In the genomic region with DNA sequence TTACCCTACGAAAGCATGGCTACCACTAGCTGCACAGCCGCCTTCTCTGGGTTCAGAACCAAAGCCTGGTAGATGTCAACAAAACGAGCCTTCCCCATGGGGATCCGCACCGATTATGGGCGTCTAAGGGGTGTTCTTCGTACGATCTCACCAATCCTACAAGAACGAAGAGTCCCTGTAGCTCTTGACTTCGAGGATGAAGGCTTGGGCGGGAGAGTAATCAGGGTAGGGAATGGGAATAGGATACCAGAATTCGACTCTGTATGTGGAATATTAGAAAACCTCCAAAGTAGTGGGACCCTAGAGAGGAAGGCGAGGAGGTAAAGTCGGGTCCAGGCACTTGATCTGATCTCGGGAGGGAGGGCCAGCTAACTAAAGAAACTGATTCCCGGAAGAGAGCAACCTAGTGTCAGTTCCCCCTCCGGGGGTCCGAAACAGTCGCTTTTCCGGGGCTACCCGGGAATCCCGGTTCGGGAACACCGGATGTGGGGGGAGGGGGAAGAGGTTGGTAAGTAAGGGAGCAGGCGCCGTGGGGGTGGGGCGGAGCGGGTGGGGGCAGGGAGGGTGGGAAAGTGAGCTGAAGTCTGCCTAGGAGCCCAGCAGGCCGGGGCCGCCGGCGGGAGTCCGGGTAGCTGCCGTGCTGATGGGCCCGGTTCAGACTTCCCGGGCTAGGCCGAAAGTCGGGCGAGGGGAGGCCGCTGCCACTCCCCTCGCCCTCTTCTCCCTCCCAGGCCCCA, we compare ENCODE assay signal across 7 mouse cellular contexts. TPM values are rescaled to one million over a fixed set of nuclear protein-coding genes. Genes with fewer than 3 reads are reported as not detected.
DNase-seq lines count a peak whose midpoint lies in the region; ATAC-seq and TF ChIP-seq lines count a peak whose summit lies in the region.

Gene Zbed6, minus strand, starts transcription at position 420 of the 737 bp plus-strand sequence.

- H3K9me3 ChIP-seq in intestine, embryonic 14.5 days (ENCODE audit: control insufficient read depth, low read length) = no peaks in the 10 kb centered on the region
- no peaks in the 10 kb centered on the region for H3K9me3 ChIP-seq in limb, embryonic 11.5 days (ENCODE audit: control insufficient read depth, low read length)
- H3K9me3 ChIP-seq in midbrain, embryonic 12.5 days = no peaks in the 10 kb centered on the region

- TF ChIP-seq POLR2A in spleen, adult 2 months (IDR thresholded peaks at IDR 0.05; ENCODE audit: low read depth, low read length) = no peak

- peak within 1 kb of the TSS; percentile 91 for H3K27ac ChIP-seq in intestine, embryonic 14.5 days (ENCODE audit: low read depth)
- peak within 1 kb of the TSS; percentile 81 for H3K27ac ChIP-seq in limb, embryonic 11.5 days (replicated peaks; ENCODE audit: low read depth, low read length)
- H3K27ac ChIP-seq in midbrain, embryonic 12.5 days (replicated peaks) = peak within 1 kb of the TSS; percentile 88
- peak within 1 kb of the TSS; percentile 90 for H3K27ac ChIP-seq in spleen, adult 2 months (ENCODE audit: insufficient read depth, low read length)

- no peak for TF ChIP-seq CTCF in spleen, adult 2 months (IDR thresholded peaks at IDR 0.05; ENCODE audit: extremely low read depth, insufficient read depth, insufficient read length, insufficient replicate concordance)

- peak within 1 kb of the TSS; percentile 92 for H3K9ac ChIP-seq in intestine, embryonic 14.5 days (ENCODE audit: low read length)
- peak within 1 kb of the TSS; percentile 81 for H3K9ac ChIP-seq in limb, embryonic 11.5 days (ENCODE audit: low read length)
- H3K9ac ChIP-seq in midbrain, embryonic 12.5 days (replicated peaks) = peak within 1 kb of the TSS; percentile 85

- H3K4me1 ChIP-seq in intestine, embryonic 14.5 days (replicated peaks; ENCODE audit: control insufficient read depth, insufficient read depth, low read length) = peaks cover 40% of the 10 kb centered on the region
- H3K4me1 ChIP-seq in limb, embryonic 11.5 days (ENCODE audit: control insufficient read depth, insufficient read depth, low read length) = peaks cover 15% of the 10 kb centered on the region; the same call in 1 of the 2 replicates
- H3K4me1 ChIP-seq in midbrain, embryonic 12.5 days = peaks cover 35% of the 10 kb centered on the region
- peaks cover 6% of the 10 kb centered on the region; the same call in 1 of the 2 replicates for H3K4me1 ChIP-seq in spleen, adult 2 months (ENCODE audit: control insufficient read depth, insufficient read depth, insufficient read length)

- peak within 1 kb of the TSS; percentile 93 for H3K4me3 ChIP-seq in intestine, embryonic 14.5 days (ENCODE audit: low read depth, low read length)
- peak within 1 kb of the TSS; percentile 84 for H3K4me3 ChIP-seq in limb, embryonic 11.5 days (ENCODE audit: low read depth, low read length)
- peak within 1 kb of the TSS; percentile 83 for H3K4me3 ChIP-seq in midbrain, embryonic 12.5 days
- H3K4me3 ChIP-seq in spleen, adult 2 months (ENCODE audit: extremely low read depth, insufficient read depth, insufficient read length) = peak within 1 kb of the TSS; percentile 96

- no peaks in the 10 kb centered on the region for H3K27me3 ChIP-seq in intestine, embryonic 14.5 days (replicated peaks; ENCODE audit: control insufficient read depth, insufficient read depth, low read length)
- no peaks in the 10 kb centered on the region for H3K27me3 ChIP-seq in limb, embryonic 11.5 days (ENCODE audit: control insufficient read depth, insufficient read depth, low read length)
- H3K27me3 ChIP-seq in midbrain, embryonic 12.5 days = no peaks in the 10 kb centered on the region
- H3K27me3 ChIP-seq in spleen, adult 2 months (ENCODE audit: control insufficient read depth, insufficient read depth, low read length) = no peaks in the 10 kb centered on the region

- peaks cover 37% of the 10 kb centered on the region for H3K36me3 ChIP-seq in intestine, embryonic 14.5 days (ENCODE audit: control insufficient read depth, insufficient read depth, low read length)
- H3K36me3 ChIP-seq in limb, embryonic 11.5 days (ENCODE audit: control insufficient read depth, insufficient read depth, low read length) = 0 out of 2 replicates have a peak, but pooled peaks cover 2% of the 10 kb centered on the region
- H3K36me3 ChIP-seq in midbrain, embryonic 12.5 days = peaks cover 28% of the 10 kb centered on the region
- peaks cover 11% of the 10 kb centered on the region for H3K36me3 ChIP-seq in spleen, adult 2 months (ENCODE audit: control insufficient read depth, insufficient read depth, low read length)

- DNase-seq in adrenal gland, postnatal 10 days = peak; percentile 86
- peak; percentile 85 for DNase-seq in embryo, embryonic 10.5 days (ENCODE audit: low spot score)
- peak; percentile 63 for DNase-seq in gastrocnemius, postnatal 25 days
- peak; percentile 88 for DNase-seq in intestine, embryonic 14.5 days (ENCODE audit: low spot score)
- DNase-seq in limb, embryonic 11.5 days (ENCODE audit: low spot score) = peak; percentile 85
- DNase-seq in spleen, adult 2 months (ENCODE audit: low read depth in 1 of 2, low spot score in 2 of 2) = peak in 1 of 2 experiments; percentile 46

- WGBS in intestine, embryonic 14.5 days = under 1% methylated on average over 41 of the region's 41 CpGs
- WGBS in limb, embryonic 11.5 days = 1% methylated on average over 40 of the region's 41 CpGs
- 2% methylated on average over 32 of the region's 41 CpGs for WGBS in midbrain, embryonic 12.5 days
- 1% methylated on average over 41 of the region's 41 CpGs for WGBS in spleen, adult 2 months

- ATAC-seq in intestine, embryonic 14.5 days (replicated peaks; ENCODE audit: low FRiP score, low TSS enrichment, low read depth) = peak; percentile 85
- ATAC-seq in limb, embryonic 11.5 days (ENCODE audit: insufficient number of reproducible peaks, low FRiP score, low TSS enrichment, low read depth) = peak; percentile 87
- peak; percentile 89 for ATAC-seq in midbrain, embryonic 12.5 days (ENCODE audit: low FRiP score, low read depth)

- H3K4me2 ChIP-seq in intestine, embryonic 14.5 days (ENCODE audit: low read length) = peak within 1 kb of the TSS; percentile 93
- H3K4me2 ChIP-seq in limb, embryonic 11.5 days (ENCODE audit: low read depth, severe bottlenecking) = peak within 1 kb of the TSS; percentile 84
- peak within 1 kb of the TSS; percentile 85 for H3K4me2 ChIP-seq in midbrain, embryonic 12.5 days (replicated peaks)

RNA-seq across cellular contexts. Expression of gene Zbed6, which starts in this region (rescaled TPM):
- total RNA-seq in adrenal gland, postnatal 10 days (2021) = 10 to 100 TPM in 1 of 2 experiments, 1 to 10 TPM in 1; 8.4 to 13.0 TPM
- 1 to 10 TPM; 6.1 to 8.9 TPM for total RNA-seq in gastrocnemius, postnatal 25 days (2021)
- not detected in 2 replicates for polyA plus RNA-seq in intestine, embryonic 14.5 days (2014; fragmentation: Nextera tagmentation; extraction: Ambion mirVana)
- polyA plus RNA-seq in limb, embryonic 11.5 days (2014; fragmentation: Nextera tagmentation; extraction: Ambion mirVana) = not detected in 2 replicates
- polyA plus RNA-seq in midbrain, embryonic 12.5 days (2016; fragmentation: Nextera tagmentation; extraction: Ambion mirVana) = not detected in 2 replicates
- 1.2 and 1.7 TPM in 2 replicates for polyA plus RNA-seq in spleen, adult 2 months (2012; rRNA removed)

Comparison
In these comparisons a context has a peak if more than half of its experiments do, and no peak if none do; other contexts are left out.
1. Peak in DNase-seq, ATAC-seq, H3K4me3 ChIP-seq, H3K27ac ChIP-seq, H3K9ac ChIP-seq and H3K4me2 ChIP-seq in intestine, embryonic 14.5 days; RNA of the gene not detected or under 1 TPM.
2. Peak in DNase-seq, ATAC-seq, H3K4me3 ChIP-seq, H3K27ac ChIP-seq, H3K9ac ChIP-seq and H3K4me2 ChIP-seq in limb, embryonic 11.5 days; RNA of the gene not detected or under 1 TPM.
3. Peak in ATAC-seq, H3K4me3 ChIP-seq, H3K27ac ChIP-seq, H3K9ac ChIP-seq and H3K4me2 ChIP-seq in midbrain, embryonic 12.5 days; RNA of the gene not detected or under 1 TPM.